Mouse (Mus musculus): ENCODE results near the gene Gabrd.
"Not testable (repeated sequence)": the region's sequence is repeated elsewhere in the genome, so short reads cannot be mapped to it uniquely, and the experiment has no call there.

The Gabrd gene

GRCm38 (mm10) chr4:155397511-155398221, at the start of gene Gabrd:
Gabrd (minus strand) TSS chr4:155398112.
- peak; percentile 58 to 80 for DNase-seq (ENCODE audit: inconsistent age in 2 of 2, low spot score in 1 of 2)

- DNase-seq (ENCODE audit: inconsistent age in 2 of 2, low spot score in 1 of 2): no peak
Observed at GRCm38 (mm10) chr4:155442808-155443207, 44.9 kb upstream of the Gabrd start.

GRCm38 (mm10) chr4:155433993-155434392, 36.1 kb upstream of the Gabrd start:
- DNase-seq (ENCODE audit: inconsistent age in 2 of 2, low spot score in 1 of 2): no peak

- DNase-seq (ENCODE audit: inconsistent age in 2 of 2, low spot score in 1 of 2): no peak
Observed at GRCm38 (mm10) chr4:155432358-155432757, 34.4 kb upstream of the Gabrd start.

GRCm38 (mm10) chr4:155429202-155429601, 31.3 kb upstream of the Gabrd start:
- DNase-seq (ENCODE audit: inconsistent age in 2 of 2, low spot score in 1 of 2): no peak

- DNase-seq (ENCODE audit: inconsistent age in 2 of 2, low spot score in 1 of 2): no peak
Observed at GRCm38 (mm10) chr4:155428442-155428841, 30.5 kb upstream of the Gabrd start.

GRCm38 (mm10) chr4:155426272-155426671, 28.4 kb upstream of the Gabrd start:
- no peak for DNase-seq (ENCODE audit: inconsistent age in 2 of 2, low spot score in 1 of 2)

- DNase-seq (ENCODE audit: inconsistent age in 2 of 2, low spot score in 1 of 2): no peak
Observed at GRCm38 (mm10) chr4:155423988-155424387, 26.1 kb upstream of the Gabrd start.

- not testable (repeated sequence) for DNase-seq (ENCODE audit: inconsistent age in 2 of 2, low spot score in 1 of 2)
Observed at GRCm38 (mm10) chr4:155421412-155422370, 23.8 kb upstream of the Gabrd start.

GRCm38 (mm10) chr4:155420137-155420536, 22.2 kb upstream of the Gabrd start:
- no peak for DNase-seq (ENCODE audit: inconsistent age in 2 of 2, low spot score in 1 of 2)

GRCm38 (mm10) chr4:155414656-155415235, 16.8 kb upstream of the Gabrd start:
- DNase-seq (ENCODE audit: inconsistent age in 2 of 2, low spot score in 1 of 2): no peak

- no peak for DNase-seq (ENCODE audit: inconsistent age in 2 of 2, low spot score in 1 of 2)
Observed at GRCm38 (mm10) chr4:155413641-155414335, 15.9 kb upstream of the Gabrd start.

GRCm38 (mm10) chr4:155412124-155412523, 14.2 kb upstream of the Gabrd start:
- DNase-seq (ENCODE audit: inconsistent age in 2 of 2, low spot score in 1 of 2): no peak

GRCm38 (mm10) chr4:155409058-155409776, 11.3 kb upstream of the Gabrd start, which contains the start of gene Cfap74:
Cfap74 (plus strand) TSS chr4:155409190.
- peak; percentile 81 to 85 for DNase-seq (ENCODE audit: inconsistent age in 2 of 2, low spot score in 1 of 2)

GRCm38 (mm10) chr4:155408695-155409057, 10.8 kb upstream of the Gabrd start:
- DNase-seq (ENCODE audit: inconsistent age in 2 of 2, low spot score in 1 of 2): no peak

GRCm38 (mm10) chr4:155402489-155402888, 4.6 kb upstream of the Gabrd start:
- no peak for DNase-seq (ENCODE audit: inconsistent age in 2 of 2, low spot score in 1 of 2)

GRCm38 (mm10) chr4:155401121-155401520, 3.2 kb upstream of the Gabrd start:
- no peak for DNase-seq (ENCODE audit: inconsistent age in 2 of 2, low spot score in 1 of 2)

GRCm38 (mm10) chr4:155398222-155398540, 269 bp upstream of the Gabrd start:
- no peak for DNase-seq (ENCODE audit: inconsistent age in 2 of 2, low spot score in 1 of 2)

GRCm38 (mm10) chr4:155396751-155397150, 1.2 kb downstream of the Gabrd start:
- no peak for DNase-seq (ENCODE audit: inconsistent age in 2 of 2, low spot score in 1 of 2)

- DNase-seq (ENCODE audit: inconsistent age in 2 of 2, low spot score in 1 of 2): no peak
Observed at GRCm38 (mm10) chr4:155395471-155395870, 2.4 kb downstream of the Gabrd start.
